Mouse (Mus musculus): ENCODE data around the gene Tprkb. TPM values are rescaled to one million over a fixed set of nuclear protein-coding genes. Genes with fewer than 3 reads are reported as not detected.
"Not testable (repeated sequence)": the region's sequence is repeated elsewhere in the genome, so short reads cannot be mapped to it uniquely, and the experiment has no call there.

Tprkb gene
- polyA plus RNA-seq, 1 experiment from 2014 or later: 48.6 TPM

- H3K27ac ChIP-seq (replicated peaks): no peak overlapping the region
- 94% methylated on average over 4 of the region's 4 CpGs for WGBS
- no peak overlapping the region for H3K4me2 ChIP-seq (replicated peaks)
- H3K9me3 ChIP-seq: no peaks in the 10 kb centered on the region
- peaks cover 14% of the 10 kb centered on the region for H3K4me1 ChIP-seq
- ATAC-seq (replicated peaks): no peak
- H3K27me3 ChIP-seq: no peaks in the 10 kb centered on the region
- H3K9ac ChIP-seq (replicated peaks): no peak overlapping the region
- H3K36me3 ChIP-seq: peaks cover 24% of the 10 kb centered on the region
- H3K4me3 ChIP-seq: no peak overlapping the region
Measured at GRCm38 (mm10) chr6:85919401-85919800, 7.7 kb downstream of the Tprkb start.

- Histone ChIP-seq H3K9me3 (no peaks in the 10 kb centered on the region), H3K4me2 (replicated peaks) (no peak overlapping the region), H3K36me3 (peaks cover 62% of the 10 kb centered on the region), H3K4me3 (no peak overlapping the region), H3K27me3 (no peaks in the 10 kb centered on the region), H3K27ac (replicated peaks) (no peak overlapping the region), H3K4me1 (no peaks in the 10 kb centered on the region), H3K9ac (replicated peaks) (no peak overlapping the region)
- no peak for ATAC-seq (replicated peaks)
- WGBS: 95% methylated on average over 1 of the region's 1 CpGs
Measured at GRCm38 (mm10) chr6:85923643-85924042, 12.0 kb downstream of the Tprkb start.

GRCm38 (mm10) chr6:85926709-85927108 lies 15.0 kb downstream of the Tprkb start:
- H3K27me3 ChIP-seq: no peaks in the 10 kb centered on the region
- no peaks in the 10 kb centered on the region for H3K4me1 ChIP-seq
- ATAC-seq (replicated peaks): no peak
- no peak overlapping the region for H3K4me2 ChIP-seq (replicated peaks)
- 82% methylated on average over 1 of the region's 1 CpGs for WGBS
- H3K9ac ChIP-seq (replicated peaks): no peak overlapping the region
- H3K9me3 ChIP-seq: no peaks in the 10 kb centered on the region
- H3K36me3 ChIP-seq: peaks cover 78% of the 10 kb centered on the region
- no peak overlapping the region for H3K27ac ChIP-seq (replicated peaks)
- H3K4me3 ChIP-seq: no peak overlapping the region

- no peak overlapping the region for H3K27ac ChIP-seq (replicated peaks)
- WGBS: 92% methylated on average over 9 of the region's 9 CpGs
- peaks cover 72% of the 10 kb centered on the region for H3K36me3 ChIP-seq
- H3K4me2 ChIP-seq (replicated peaks): no peak overlapping the region
- H3K4me3 ChIP-seq: no peak overlapping the region
- H3K4me1 ChIP-seq: no peaks in the 10 kb centered on the region
- no peaks in the 10 kb centered on the region for H3K27me3 ChIP-seq
- no peaks in the 10 kb centered on the region for H3K9me3 ChIP-seq
- no peak for ATAC-seq (replicated peaks)
- no peak overlapping the region for H3K9ac ChIP-seq (replicated peaks)
Measured at GRCm38 (mm10) chr6:85927476-85928464, 16.1 kb downstream of the Tprkb start.

GRCm38 (mm10) chr6:85929312-85929711 lies 17.6 kb downstream of the Tprkb start:
- Histone ChIP-seq H3K9ac (replicated peaks) (no peak overlapping the region), H3K27me3 (no peaks in the 10 kb centered on the region), H3K4me1 (no peaks in the 10 kb centered on the region), H3K4me3 (no peak overlapping the region), H3K4me2 (replicated peaks) (no peak overlapping the region), H3K9me3 (no peaks in the 10 kb centered on the region), H3K27ac (replicated peaks) (no peak overlapping the region), H3K36me3 (peaks cover 60% of the 10 kb centered on the region)
- no peak for ATAC-seq (replicated peaks)
- 89% methylated on average over 1 of the region's 1 CpGs for WGBS

GRCm38 (mm10) chr6:85934047-85934446 lies 22.4 kb downstream of the Tprkb start:
- Histone ChIP-seq H3K27me3 (no peaks in the 10 kb centered on the region), H3K9me3 (no peaks in the 10 kb centered on the region), H3K9ac (replicated peaks) (no peak overlapping the region), H3K27ac (replicated peaks) (no peak overlapping the region), H3K36me3 (peaks cover 19% of the 10 kb centered on the region), H3K4me3 (no peak overlapping the region), H3K4me1 (peaks cover 12% of the 10 kb centered on the region; the same call in 1 of the 2 replicates), H3K4me2 (replicated peaks) (no peak overlapping the region)
- ATAC-seq (replicated peaks): no peak
- WGBS: 86% methylated on average over 8 of the region's 8 CpGs

GRCm38 (mm10) chr6:85935646-85936045 lies 24.0 kb downstream of the Tprkb start:
- Histone ChIP-seq H3K4me1 (peaks cover 12% of the 10 kb centered on the region; the same call in 1 of the 2 replicates), H3K36me3 (0 out of 2 replicates have a peak, but pooled peaks cover 4% of the 10 kb centered on the region), H3K9me3 (no peaks in the 10 kb centered on the region), H3K27me3 (no peaks in the 10 kb centered on the region), H3K27ac (replicated peaks) (no peak overlapping the region), H3K4me2 (replicated peaks) (no peak overlapping the region), H3K4me3 (no peak overlapping the region), H3K9ac (replicated peaks) (no peak overlapping the region)
- no peak for ATAC-seq (replicated peaks)
- WGBS: 67% methylated on average over 3 of the region's 3 CpGs

- Histone ChIP-seq H3K4me2 (replicated peaks) (peak overlapping the region; percentile 65), H3K4me1 (peaks cover 12% of the 10 kb centered on the region; the same call in 1 of the 2 replicates), H3K4me3 (peak overlapping the region; percentile 52), H3K9ac (replicated peaks) (peak overlapping the region; percentile 57), H3K27ac (replicated peaks) (peak overlapping the region; percentile 50; the same call in 1 of the 2 replicates)
- H3K9me3 ChIP-seq, H3K36me3 ChIP-seq, H3K27me3 ChIP-seq: not testable (repeated sequence)
- ATAC-seq (replicated peaks): peak; percentile 95
- WGBS: 2% methylated on average over 50 of the region's 50 CpGs
Measured at GRCm38 (mm10) chr6:85936508-85937465, 25.1 kb downstream of the Tprkb start.

GRCm38 (mm10) chr6:85938701-85939100 lies 27.0 kb downstream of the Tprkb start:
- peaks cover 13% of the 10 kb centered on the region for H3K36me3 ChIP-seq
- no peak for ATAC-seq (replicated peaks)
- no peaks in the 10 kb centered on the region for H3K9me3 ChIP-seq
- H3K27me3 ChIP-seq: no peaks in the 10 kb centered on the region
- no peak overlapping the region for H3K9ac ChIP-seq (replicated peaks)
- H3K4me1 ChIP-seq: peaks cover 12% of the 10 kb centered on the region; the same call in 1 of the 2 replicates
- whole genome bisulfite sequencing: 84% methylated on average over 10 of the region's 10 CpGs
- no peak overlapping the region for H3K4me3 ChIP-seq
- H3K27ac ChIP-seq (replicated peaks): no peak overlapping the region
- no peak overlapping the region for H3K4me2 ChIP-seq (replicated peaks)

GRCm38 (mm10) chr6:85942469-85942868 lies 30.8 kb downstream of the Tprkb start:
- WGBS: 96% methylated on average over 3 of the region's 3 CpGs
- H3K36me3 ChIP-seq: peaks cover 50% of the 10 kb centered on the region

GRCm38 (mm10) chr6:85948549-85948948 lies 36.9 kb downstream of the Tprkb start:
- no peak overlapping the region for H3K4me3 ChIP-seq
- 80% methylated on average over 6 of the region's 6 CpGs for WGBS
- H3K4me2 ChIP-seq (replicated peaks): no peak overlapping the region

More at GRCm38 (mm10) chr6:85942469-85942868, 30.8 kb downstream of the Tprkb start:
- Histone ChIP-seq H3K27me3 (no peaks in the 10 kb centered on the region), H3K4me3 (no peak overlapping the region), H3K9ac (replicated peaks) (no peak overlapping the region), H3K9me3 (no peaks in the 10 kb centered on the region), H3K4me2 (replicated peaks) (no peak overlapping the region), H3K27ac (replicated peaks) (no peak overlapping the region), H3K4me1 (peaks cover 4% of the 10 kb centered on the region; the same call in 1 of the 2 replicates)
- ATAC-seq (replicated peaks): no peak

More at GRCm38 (mm10) chr6:85948549-85948948, 36.9 kb downstream of the Tprkb start:
- Histone ChIP-seq H3K27me3 (no peaks in the 10 kb centered on the region), H3K9ac (replicated peaks) (no peak overlapping the region), H3K36me3 (peaks cover 94% of the 10 kb centered on the region), H3K9me3 (no peaks in the 10 kb centered on the region), H3K4me1 (no peaks in the 10 kb centered on the region), H3K27ac (replicated peaks) (no peak overlapping the region)
- no peak for ATAC-seq (replicated peaks)

Measured in forebrain, embryonic 15.5 days (tissue).